Mouse (Mus musculus) neural tube, embryonic 11.5 days (tissue): ENCODE data around the gene Smoc1. TPM values are rescaled to one million over a fixed set of nuclear protein-coding genes. Genes with fewer than 3 reads are reported as not detected.
A peak's percentile ranks its signal among the peaks of the same experiment; 100 is the strongest.

Source experiments
- ATAC-seq: fragments of 200-750 bp; cut with Nextera tagmentation; 2 replicates; pipeline ENCODE4 v1.8.0; 2017; ENCODE audit warnings: moderate number of reproducible peaks, mild to moderate bottlenecking, moderate TSS enrichment, moderate library complexity; ENCODE audit not compliant: insufficient read depth, low FRiP score, low TSS enrichment
- DNase-seq: peaks from one replicate; pipeline ENCODE4 v3.0.0-alpha.2; 2015; ENCODE audit warnings: low spot score
- H3K27ac ChIP-seq: fragments of 300-500 bp; sonication (generic); 2 replicates; pipeline ENCODE4 v1.5.1; 2014; ENCODE audit warnings: low read depth, mild to moderate bottlenecking, low read length
- H3K27me3 ChIP-seq: fragments of 300-500 bp; sonication (generic); 2 replicates; pipeline ENCODE4 v1.6.1; 2014; ENCODE audit warnings: mild to moderate bottlenecking, low read length, mixed read lengths; ENCODE audit not compliant: control insufficient read depth, insufficient read depth
- H3K36me3 ChIP-seq: fragments of 300-500 bp; sonication (generic); 2 replicates; pipeline ENCODE4 v1.6.1; 2014; ENCODE audit warnings: mild to moderate bottlenecking, low read length, moderate library complexity, mixed read lengths; ENCODE audit not compliant: control insufficient read depth, insufficient read depth
- H3K4me1 ChIP-seq: fragments of 300-500 bp; sonication (generic); 2 replicates; pipeline ENCODE4 v1.6.1; 2014; ENCODE audit warnings: low read length, mixed read lengths; ENCODE audit not compliant: control insufficient read depth, insufficient read depth
- H3K4me2 ChIP-seq: fragments of 300-500 bp; sonication (generic); 2 replicates; pipeline ENCODE4 v1.6.1; 2014; ENCODE audit warnings: low read depth, mild to moderate bottlenecking, moderate library complexity
- H3K4me3 ChIP-seq: fragments of 300-500 bp; sonication (generic); 2 replicates; pipeline ENCODE4 v1.5.1; 2014; ENCODE audit warnings: low read depth, low read length
- H3K9ac ChIP-seq: fragments of 300-500 bp; sonication (generic); 2 replicates; pipeline ENCODE4 v1.6.1; 2014; ENCODE audit warnings: mild to moderate bottlenecking, low read length
- H3K9me3 ChIP-seq: fragments of 300-500 bp; sonication (generic); 2 replicates; pipeline ENCODE4 v1.6.1; 2016; ENCODE audit warnings: low read length; ENCODE audit not compliant: control insufficient read depth
- WGBS: fragments of 180-500 bp; shearing (Covaris S2); extraction: QIAGEN DNeasy Blood & Tissue Kit; methylation state at CpG from one replicate; pipeline ENCODE4 v1.1.7; 2014; 5-methylcytosine and 5-hydroxymethylcytosine counted together
- polyA plus RNA-seq: library from polyadenylated mRNA; unstranded; fragments of >200 nt; fragmentation: Nextera tagmentation; extraction: Ambion mirVana; gene quantifications from 2 replicates; pipeline ENCODE4 v1.2.1, GENCODE M21; 2014

Smoc1 gene
- polyA plus RNA-seq, 1 experiment from 2014 or later: 13.1 TPM

- no peak for DNase-seq
Observed at GRCm38 (mm10) chr12:81097738-81098137, 71.1 kb downstream of the Smoc1 start.

DNA sequence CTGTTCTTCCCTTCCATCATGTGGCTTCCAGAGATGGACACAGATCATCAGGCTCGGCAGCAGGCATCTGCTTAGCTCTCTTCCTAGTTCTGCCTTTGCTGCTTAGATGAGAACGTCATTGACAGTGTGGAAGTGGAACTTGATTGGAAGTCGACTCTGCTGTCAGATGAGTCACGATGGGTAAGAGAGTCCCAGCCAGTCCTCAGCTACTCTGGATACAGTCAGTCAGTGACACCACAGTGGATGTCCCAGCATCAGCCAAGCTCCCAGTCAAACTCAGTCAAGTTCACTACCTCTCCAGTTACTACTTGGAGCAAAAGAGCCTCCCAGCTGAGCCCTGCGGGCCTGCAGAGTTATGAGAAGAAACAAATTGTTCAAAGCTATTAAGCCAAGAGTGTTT, 72.6 kb downstream of the Smoc1 start:
- ATAC-seq: no peak
- Histone ChIP-seq H3K27me3 (no peaks in the 10 kb centered on the region), H3K4me2 (no peak overlapping the region), H3K9ac (no peak overlapping the region), H3K4me3 (no peak overlapping the region), H3K27ac (no peak overlapping the region), H3K36me3 (no peaks in the 10 kb centered on the region), H3K9me3 (no peaks in the 10 kb centered on the region), H3K4me1 (no peaks in the 10 kb centered on the region)
- DNase-seq: no peak
- WGBS: 72% methylated on average over 5 of the region's 5 CpGs

More at GRCm38 (mm10) chr12:81097738-81098137, 71.1 kb downstream of the Smoc1 start:
- Histone ChIP-seq H3K27me3 (no peaks in the 10 kb centered on the region), H3K9ac (no peak overlapping the region), H3K4me1 (no peaks in the 10 kb centered on the region), H3K36me3 (no peaks in the 10 kb centered on the region), H3K27ac (no peak overlapping the region), H3K9me3 (no peaks in the 10 kb centered on the region), H3K4me2 (no peak overlapping the region), H3K4me3 (no peak overlapping the region)
- WGBS: 68% methylated on average over 4 of the region's 4 CpGs
- no peak for ATAC-seq

DNA sequence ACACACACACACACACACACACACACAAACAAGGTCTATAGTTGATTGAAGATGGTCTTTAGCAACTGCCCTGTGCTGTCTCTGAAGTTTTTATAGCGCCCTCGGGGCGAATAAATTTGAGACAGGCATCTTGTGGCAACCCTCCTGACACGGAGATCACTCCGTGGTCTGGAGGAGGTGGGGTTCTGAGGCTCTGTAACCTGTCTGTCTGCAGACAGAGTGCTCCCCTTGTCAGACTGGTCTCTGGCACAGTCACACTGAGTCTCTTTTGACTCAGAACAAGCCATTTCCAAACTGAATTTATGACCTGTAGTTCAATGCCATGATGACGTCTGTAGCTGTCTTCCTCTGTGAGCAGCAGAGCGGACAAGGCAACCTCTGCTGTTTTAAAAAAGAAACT, 75.1 kb downstream of the Smoc1 start:
- Histone ChIP-seq H3K4me2 (no peak overlapping the region), H3K27ac (no peak overlapping the region), H3K27me3 (no peaks in the 10 kb centered on the region), H3K9me3 (no peaks in the 10 kb centered on the region), H3K36me3 (no peaks in the 10 kb centered on the region), H3K4me3 (no peak overlapping the region), H3K9ac (no peak overlapping the region), H3K4me1 (no peaks in the 10 kb centered on the region)
- ATAC-seq (no peak), DNase-seq (no peak)
- 60% methylated on average over 7 of the region's 7 CpGs for WGBS

GRCm38 (mm10) chr12:81104546-81104945, 77.9 kb downstream of the Smoc1 start:
- H3K27ac ChIP-seq: no peak overlapping the region
- 88% methylated on average over 14 of the region's 14 CpGs for WGBS

GRCm38 (mm10) chr12:81105721-81106633, 79.4 kb downstream of the Smoc1 start:
- ATAC-seq (no peak), DNase-seq (no peak)
- Histone ChIP-seq H3K9ac (no peak overlapping the region), H3K27ac (no peak overlapping the region), H3K9me3 (no peaks in the 10 kb centered on the region), H3K4me2 (no peak overlapping the region), H3K36me3 (no peaks in the 10 kb centered on the region), H3K4me3 (no peak overlapping the region), H3K4me1 (peaks cover 2% of the 10 kb centered on the region), H3K27me3 (no peaks in the 10 kb centered on the region)
- 93% methylated on average over 12 of the region's 12 CpGs for WGBS

More at GRCm38 (mm10) chr12:81104546-81104945, 77.9 kb downstream of the Smoc1 start:
- ATAC-seq (no peak), DNase-seq (no peak)
- Histone ChIP-seq H3K9me3 (no peaks in the 10 kb centered on the region), H3K36me3 (no peaks in the 10 kb centered on the region), H3K4me3 (no peak overlapping the region), H3K27me3 (no peaks in the 10 kb centered on the region), H3K4me2 (no peak overlapping the region), H3K4me1 (peaks cover 2% of the 10 kb centered on the region), H3K9ac (no peak overlapping the region)

- peaks cover 2% of the 10 kb centered on the region for H3K4me1 ChIP-seq
- no peak overlapping the region for H3K9ac ChIP-seq
- H3K4me2 ChIP-seq: no peak overlapping the region
- DNase-seq (no peak), ATAC-seq (no peak)
- H3K4me3 ChIP-seq: no peak overlapping the region
- H3K27ac ChIP-seq: no peak overlapping the region
- 87% methylated on average over 14 of the region's 14 CpGs for WGBS
- H3K9me3 ChIP-seq: no peaks in the 10 kb centered on the region
- no peaks in the 10 kb centered on the region for H3K27me3 ChIP-seq
- H3K36me3 ChIP-seq: no peaks in the 10 kb centered on the region
Observed at GRCm38 (mm10) chr12:81107278-81108100, 80.9 kb downstream of the Smoc1 start.

DNA sequence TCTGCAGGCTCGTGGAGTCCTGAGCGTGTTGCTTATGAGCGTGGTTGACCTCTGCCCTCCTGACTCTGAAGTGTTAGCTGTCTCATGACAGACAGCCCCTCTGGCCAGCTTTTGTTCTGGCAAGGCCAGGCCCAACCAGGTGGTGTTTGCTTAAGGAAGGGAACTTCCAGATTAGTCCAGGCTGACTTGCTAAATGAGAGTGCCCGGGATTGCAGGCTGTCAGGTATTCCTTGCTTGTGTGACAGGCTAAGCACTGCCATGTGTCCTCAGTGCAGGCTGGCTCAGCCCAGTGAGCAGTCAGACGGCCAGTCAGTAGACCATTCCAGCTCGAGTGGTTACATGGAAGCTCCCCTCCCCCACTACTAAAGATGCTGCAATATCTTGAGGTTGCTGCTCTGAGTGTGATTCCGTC, 82.0 kb downstream of the Smoc1 start:
- H3K27me3 ChIP-seq: no peaks in the 10 kb centered on the region
- ATAC-seq (no peak; the same call in 1 of the 2 replicates), DNase-seq (peak; percentile 41)
- no peak overlapping the region for H3K4me3 ChIP-seq
- H3K9me3 ChIP-seq: no peaks in the 10 kb centered on the region
- H3K9ac ChIP-seq: no peak overlapping the region
- 19% methylated on average over 7 of the region's 7 CpGs for WGBS
- no peak overlapping the region for H3K27ac ChIP-seq
- H3K36me3 ChIP-seq: no peaks in the 10 kb centered on the region
- no peak overlapping the region for H3K4me2 ChIP-seq
- peaks cover 2% of the 10 kb centered on the region for H3K4me1 ChIP-seq

GRCm38 (mm10) chr12:81110006-81110405, 83.4 kb downstream of the Smoc1 start:
- H3K4me2 ChIP-seq: no peak overlapping the region
- peaks cover 2% of the 10 kb centered on the region for H3K4me1 ChIP-seq
- no peak overlapping the region for H3K27ac ChIP-seq
- H3K9me3 ChIP-seq: no peaks in the 10 kb centered on the region
- H3K36me3 ChIP-seq: no peaks in the 10 kb centered on the region
- no peaks in the 10 kb centered on the region for H3K27me3 ChIP-seq
- ATAC-seq (no peak), DNase-seq (no peak)
- no peak overlapping the region for H3K4me3 ChIP-seq
- no peak overlapping the region for H3K9ac ChIP-seq
- WGBS: 94% methylated on average over 3 of the region's 3 CpGs
